Mouse (Mus musculus): ENCODE measurements around the gene Olfr1121.
A peak's percentile ranks its signal among the peaks of the same experiment; 100 is the strongest.
"Not testable (repeated sequence)": the region's sequence is repeated elsewhere in the genome, so short reads cannot be mapped to it uniquely, and the experiment has no call there.

Olfr1121 gene

GRCm38 (mm10) chr2:87369595-87369994 lies at the start of gene Olfr1121:
TSS of gene Olfr1121 (plus strand) at chr2:87369895.
- no peak for DNase-seq (ENCODE audit: low spot score in 2 of 2)

GRCm38 (mm10) chr2:87354515-87354914 lies 15.2 kb upstream of the Olfr1121 start, which contains the start of gene Olfr1120:
TSS of gene Olfr1120 (plus strand) at chr2:87354815.
- no peak for DNase-seq (ENCODE audit: low spot score in 2 of 2)

- DNase-seq (ENCODE audit: low spot score in 2 of 2), result not testable (repeated sequence)
Observed at GRCm38 (mm10) chr2:87360121-87360520, 9.6 kb upstream of the Olfr1121 start.

- DNase-seq (ENCODE audit: low spot score in 2 of 2), result no peak
Observed at GRCm38 (mm10) chr2:87371726-87372125, 2.0 kb downstream of the Olfr1121 start.

GRCm38 (mm10) chr2:87383935-87384334 lies 14.2 kb downstream of the Olfr1121 start:
- no peak for DNase-seq (ENCODE audit: low spot score in 2 of 2)

GRCm38 (mm10) chr2:87385549-87385948 lies 15.9 kb downstream of the Olfr1121 start, which contains the start of gene Olfr1122:
TSS of gene Olfr1122 (plus strand) at chr2:87385849.
- no peak for DNase-seq (ENCODE audit: low spot score in 2 of 2)

GRCm38 (mm10) chr2:87393605-87394004 lies 23.9 kb downstream of the Olfr1121 start:
- DNase-seq (ENCODE audit: low spot score in 2 of 2), result peak; percentile 0 to 2

GRCm38 (mm10) chr2:87394686-87395085 lies 25.0 kb downstream of the Olfr1121 start:
- DNase-seq (ENCODE audit: low spot score in 2 of 2), result peak; percentile 1 to 23

GRCm38 (mm10) chr2:87416335-87416734 lies 46.6 kb downstream of the Olfr1121 start, which contains the start of gene Olfr1123:
TSS of gene Olfr1123 (plus strand) at chr2:87416635.
- DNase-seq (ENCODE audit: low spot score in 2 of 2), result no peak

Measured in frontal cortex, postnatal 36 days (tissue).